Mouse (Mus musculus): ENCODE results near the gene Smurf2. TPM values are rescaled to one million over a fixed set of nuclear protein-coding genes. Genes with fewer than 3 reads are reported as not detected.
A peak's percentile ranks its signal among the peaks of the same experiment; 100 is the strongest.

Smurf2 gene
- 10 to 100 TPM; 39.9 to 41.0 TPM for total RNA-seq (2021)
- polyA plus RNA-seq (2012; rRNA removed), result 9.5 and 14.9 TPM in 2 replicates
- long read RNA-seq, transcript Smurf2-201 (19 exons, 3,125 nt), result major isoform, 7 of 16 reads
- long read RNA-seq, partial matches to known transcripts, result 7 of 16 reads
- long read RNA-seq, other reads (novel, unspliced or antisense), result 2 of 16 reads

GRCm38 (mm10) chr11:106920551-106921379, at the start of gene Smurf2:
Gene Smurf2 (minus strand): TSS chr11:106920715.
- Histone ChIP-seq H3K4me1 (ENCODE audit: control insufficient read depth, insufficient read depth, low read length) (peaks cover 5% of the 10 kb centered on the region), H3K27ac (peak within 1 kb of the TSS; percentile 96), H3K79me2 (replicated peaks; ENCODE audit: control insufficient read depth, insufficient read depth, low read length) (no peaks in the 10 kb centered on the region), H3K4me3 (peak within 1 kb of the TSS; percentile 93), H3K27me3 (ENCODE audit: control insufficient read depth, insufficient read depth, low read length) (no peaks in the 10 kb centered on the region), H3K36me3 (ENCODE audit: control insufficient read depth, insufficient read depth, low read length) (peaks cover 5% of the 10 kb centered on the region), H3K9ac (ENCODE audit: low read depth, low read length) (peak within 1 kb of the TSS; percentile 96)
- intact Hi-C loops (cut with DNase I), result loop anchor here (2.0 to 5.0 kb wide), 4 partner anchors 37 to 133 kb away; partner anchors contain the start of genes Cep95 and Ddx5
- 4% methylated on average over 42 of the region's 72 CpGs for WGBS
- TF ChIP-seq EP300 (IDR thresholded peaks at IDR 0.05; ENCODE audit: insufficient read depth, low read depth, low read length), result no peak
- TF ChIP-seq POLR2A (IDR thresholded peaks at IDR 0.05; ENCODE audit: insufficient read depth, low read depth, low read length), result peak; percentile 91
- peak; percentile 68 for TF ChIP-seq CTCF (IDR thresholded peaks at IDR 0.05)
- peak; percentile 91 to 93 for DNase-seq

- H3K79me2 ChIP-seq (replicated peaks; ENCODE audit: control insufficient read depth, insufficient read depth, low read length), result no peaks in the 10 kb centered on the region
- no peaks in the 10 kb centered on the region for H3K27me3 ChIP-seq (ENCODE audit: control insufficient read depth, insufficient read depth, low read length)
- H3K9ac ChIP-seq (ENCODE audit: low read depth, low read length), result no peak overlapping the region
- H3K27ac ChIP-seq, result no peak overlapping the region
- H3K36me3 ChIP-seq (ENCODE audit: control insufficient read depth, insufficient read depth, low read length), result peaks cover 2% of the 10 kb centered on the region; the same call in 1 of the 2 replicates
- intact Hi-C loops (cut with DNase I), result loop anchor here (2.0 kb wide), 1 partner anchor 49 kb away; the partner anchor contains the start of gene Smurf2
- H3K4me1 ChIP-seq (ENCODE audit: control insufficient read depth, insufficient read depth, low read length), result peaks cover 8% of the 10 kb centered on the region
- no peak for DNase-seq
- WGBS, result 90% methylated on average over 8 of the region's 8 CpGs
- TF ChIP-seq EP300 (IDR thresholded peaks at IDR 0.05; ENCODE audit: insufficient read depth, low read depth, low read length) (no peak), POLR2A (IDR thresholded peaks at IDR 0.05; ENCODE audit: insufficient read depth, low read depth, low read length) (no peak), CTCF (IDR thresholded peaks at IDR 0.05) (no peak)
- H3K4me3 ChIP-seq, result no peak overlapping the region
Measured at GRCm38 (mm10) chr11:106969798-106970197, 49.3 kb upstream of the Smurf2 start.

GRCm38 (mm10) chr11:106967630-106968029, 47.1 kb upstream of the Smurf2 start:
- intact Hi-C loops (cut with DNase I), result loop anchor here (2.0 kb wide), 1 partner anchor 47 kb away; the partner anchor contains the start of gene Smurf2
- Histone ChIP-seq H3K27ac (peak overlapping the region; percentile 64), H3K9ac (ENCODE audit: low read depth, low read length) (no peak overlapping the region; the same call in 1 of the 2 replicates), H3K4me3 (no peak overlapping the region), H3K79me2 (replicated peaks; ENCODE audit: control insufficient read depth, insufficient read depth, low read length) (no peaks in the 10 kb centered on the region), H3K4me1 (ENCODE audit: control insufficient read depth, insufficient read depth, low read length) (peaks cover 6% of the 10 kb centered on the region), H3K27me3 (ENCODE audit: control insufficient read depth, insufficient read depth, low read length) (no peaks in the 10 kb centered on the region), H3K36me3 (ENCODE audit: control insufficient read depth, insufficient read depth, low read length) (peaks cover 2% of the 10 kb centered on the region; the same call in 1 of the 2 replicates)
- TF ChIP-seq CTCF (IDR thresholded peaks at IDR 0.05) (0 out of 2 replicates have a peak, but pooled peaks have one; percentile 2), EP300 (IDR thresholded peaks at IDR 0.05; ENCODE audit: insufficient read depth, low read depth, low read length) (peak; percentile 76; the same call in 1 of the 2 replicates), POLR2A (IDR thresholded peaks at IDR 0.05; ENCODE audit: insufficient read depth, low read depth, low read length) (peak; percentile 30; the same call in 1 of the 2 replicates)
- 34% methylated on average over 10 of the region's 10 CpGs for WGBS
- peak; percentile 71 to 82 for DNase-seq

- peaks cover 2% of the 10 kb centered on the region; the same call in 1 of the 2 replicates for H3K36me3 ChIP-seq (ENCODE audit: control insufficient read depth, insufficient read depth, low read length)
- H3K4me3 ChIP-seq, result no peak overlapping the region
- no peak overlapping the region for H3K27ac ChIP-seq
- peaks cover 13% of the 10 kb centered on the region for H3K4me1 ChIP-seq (ENCODE audit: control insufficient read depth, insufficient read depth, low read length)
- H3K9ac ChIP-seq (ENCODE audit: low read depth, low read length), result no peak overlapping the region
- no peaks in the 10 kb centered on the region for H3K79me2 ChIP-seq (replicated peaks; ENCODE audit: control insufficient read depth, insufficient read depth, low read length)
- H3K27me3 ChIP-seq (ENCODE audit: control insufficient read depth, insufficient read depth, low read length), result no peaks in the 10 kb centered on the region
- intact Hi-C loops (cut with DNase I), result no loop called here
- no peak for DNase-seq
- 95% methylated on average over 4 of the region's 4 CpGs for WGBS
- TF ChIP-seq EP300 (IDR thresholded peaks at IDR 0.05; ENCODE audit: insufficient read depth, low read depth, low read length) (no peak), POLR2A (IDR thresholded peaks at IDR 0.05; ENCODE audit: insufficient read depth, low read depth, low read length) (no peak), CTCF (IDR thresholded peaks at IDR 0.05) (peak; percentile 26; the same call in 1 of the 2 replicates)
Measured at GRCm38 (mm10) chr11:106965881-106966280, 45.4 kb upstream of the Smurf2 start.

GRCm38 (mm10) chr11:106962310-106962709, 41.8 kb upstream of the Smurf2 start:
- DNase-seq, result no peak
- Histone ChIP-seq H3K79me2 (replicated peaks; ENCODE audit: control insufficient read depth, insufficient read depth, low read length) (no peaks in the 10 kb centered on the region), H3K27me3 (ENCODE audit: control insufficient read depth, insufficient read depth, low read length) (no peaks in the 10 kb centered on the region), H3K36me3 (ENCODE audit: control insufficient read depth, insufficient read depth, low read length) (peaks cover 2% of the 10 kb centered on the region; the same call in 1 of the 2 replicates), H3K9ac (ENCODE audit: low read depth, low read length) (no peak overlapping the region), H3K27ac (no peak overlapping the region), H3K4me1 (ENCODE audit: control insufficient read depth, insufficient read depth, low read length) (peaks cover 18% of the 10 kb centered on the region), H3K4me3 (no peak overlapping the region)
- intact Hi-C loops (cut with DNase I), result no loop called here
- WGBS, result 81% methylated on average over 9 of the region's 9 CpGs
- TF ChIP-seq CTCF (IDR thresholded peaks at IDR 0.05), result no peak
- TF ChIP-seq POLR2A (IDR thresholded peaks at IDR 0.05; ENCODE audit: insufficient read depth, low read depth, low read length), result no peak
- no peak for TF ChIP-seq EP300 (IDR thresholded peaks at IDR 0.05; ENCODE audit: insufficient read depth, low read depth, low read length)
